Mouse (Mus musculus) erythroblast, embryonic 14.5 days (primary cell): ENCODE data around the gene Eif3c.

ENCODE experiments used
- GATA1 ChIP-seq: IDR thresholded peaks from 2 replicates; pipeline ENCODE4 v1.6.1; 2012; ENCODE audit warnings: low read length, inconsistent platforms, mixed read lengths
- TAL1 ChIP-seq: IDR thresholded peaks from 3 replicates; pipeline ENCODE4 v1.6.1; 2012; ENCODE audit warnings: low read length, inconsistent platforms, mixed read lengths

- no peak for TF ChIP-seq GATA1
- TF ChIP-seq TAL1: no peak
These were observed 13.0 kb upstream of the Eif3c start for GRCm38 (mm10) chr7:126579172-126579571.
